Mouse (Mus musculus) frontal cortex, postnatal 25 days (tissue): ENCODE results near the gene Ercc6l2.
"Not testable (repeated sequence)": the region's sequence is repeated elsewhere in the genome, so short reads cannot be mapped to it uniquely, and the experiment has no call there.

Experiments used
- DNase-seq, 2 experiments: peaks; one replicate each; pipeline ENCODE4 v3.0.0; 2022; ENCODE audit warnings: low spot score in 2 of 2

The Ercc6l2 gene

GRCm38 (mm10) chr13:63879864-63880141, 64.8 kb downstream of the Ercc6l2 start:
- DNase-seq = no peak

DNA sequence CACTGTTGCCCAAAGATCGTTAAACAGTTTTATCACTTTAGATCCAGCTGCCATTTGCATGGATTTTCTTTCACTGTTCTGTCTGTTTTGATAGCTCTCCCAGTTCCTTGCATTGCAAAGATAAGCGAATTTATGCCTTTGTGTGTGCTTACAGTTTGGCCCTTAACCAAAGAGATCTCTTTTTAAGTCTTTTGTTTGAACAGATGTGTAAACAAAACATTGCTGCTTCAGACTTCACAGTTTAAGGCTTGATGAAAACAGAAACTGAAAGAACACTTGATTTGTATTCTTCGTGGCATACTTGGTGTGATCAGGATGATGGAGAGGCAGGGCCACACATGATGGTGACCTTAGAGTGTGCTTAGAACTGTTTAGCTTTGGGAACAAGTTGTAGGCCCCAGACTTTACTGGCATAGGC, 70.5 kb downstream of the Ercc6l2 start:
- DNase-seq = no peak

DNA sequence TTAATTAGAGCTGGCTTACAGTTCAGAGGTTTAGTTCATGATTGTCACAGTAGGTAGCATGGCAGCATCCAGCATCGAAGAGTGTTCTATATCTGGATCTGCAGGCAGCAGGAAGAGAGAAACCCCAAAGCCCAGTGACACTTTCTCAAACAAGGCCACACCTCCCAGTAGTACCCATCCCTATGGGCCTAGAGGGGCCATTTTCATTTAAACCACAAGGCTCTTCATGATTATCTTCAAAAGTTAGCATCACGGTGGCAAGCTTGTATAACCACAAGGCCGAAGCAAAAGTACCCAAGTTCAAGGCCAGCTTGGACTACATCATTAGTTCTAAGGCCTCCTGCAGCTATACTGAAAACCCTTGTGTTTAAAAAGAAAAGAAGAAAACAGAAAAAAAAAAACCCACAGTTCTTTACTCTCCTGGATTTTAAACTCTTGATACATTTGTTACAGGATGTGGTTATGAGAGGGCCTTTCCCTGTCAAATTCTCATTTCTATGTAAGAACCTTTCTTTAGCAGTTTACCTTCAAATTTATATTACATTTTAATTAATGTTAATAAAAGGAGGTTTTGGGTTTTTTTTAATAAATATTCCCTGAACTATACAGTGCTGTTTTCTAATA, 71.5 kb downstream of the Ercc6l2 start:
- no peak for DNase-seq

DNA sequence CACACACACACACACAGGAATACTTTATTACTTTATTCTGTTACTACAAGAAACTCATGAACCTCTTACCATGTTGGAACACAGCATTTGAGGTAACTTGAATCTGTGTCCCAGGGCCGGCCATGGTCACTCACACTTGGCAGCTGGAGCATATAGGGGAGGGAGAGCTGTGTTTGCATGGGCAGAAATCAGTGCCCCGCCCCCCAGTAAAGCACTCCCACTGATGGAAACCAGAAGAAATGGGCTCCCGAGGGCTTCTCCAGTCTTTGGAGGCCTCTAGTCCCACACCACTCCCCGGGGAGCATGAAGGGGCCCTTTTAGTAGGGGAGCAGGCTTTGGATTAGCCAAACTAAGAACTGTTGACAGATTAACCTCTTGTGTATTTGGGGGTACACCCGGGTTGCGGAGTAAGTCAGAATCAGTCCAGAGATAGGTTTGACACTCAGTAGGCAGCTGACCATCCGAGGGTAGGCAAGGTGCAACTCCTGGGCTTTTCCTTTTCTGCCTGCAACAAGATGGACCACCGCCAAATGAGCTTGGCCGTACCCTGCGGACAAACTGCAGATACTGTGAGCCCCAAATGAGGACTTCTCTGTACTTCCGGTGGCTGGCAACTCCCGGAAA, 85.8 kb downstream of the Ercc6l2 start:
- no peak for DNase-seq

DNA sequence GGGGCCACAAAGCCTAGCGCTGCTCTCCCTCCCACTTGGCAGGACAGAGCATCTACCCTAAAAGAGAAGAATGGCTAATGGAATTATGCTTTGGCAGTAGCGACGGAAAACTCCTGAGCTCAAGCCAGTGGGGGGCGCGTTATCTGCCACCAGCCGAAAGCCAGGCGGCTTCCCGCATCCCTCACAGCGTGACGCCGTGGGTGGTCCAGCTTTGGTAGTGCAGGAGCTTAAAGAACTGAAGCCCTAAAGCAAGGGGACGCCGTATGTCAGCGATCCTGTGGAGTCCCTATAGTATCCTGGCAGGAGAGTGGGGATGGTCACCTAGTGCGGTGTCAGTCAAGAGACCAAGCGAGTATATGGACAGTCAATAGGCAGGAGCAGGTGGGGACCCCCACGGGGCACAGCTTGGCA, 86.3 kb downstream of the Ercc6l2 start:
- peak; percentile 43 to 61 for DNase-seq

- no peak for DNase-seq
These were observed 86.9 kb downstream of the Ercc6l2 start for GRCm38 (mm10) chr13:63901714-63902597.

DNA sequence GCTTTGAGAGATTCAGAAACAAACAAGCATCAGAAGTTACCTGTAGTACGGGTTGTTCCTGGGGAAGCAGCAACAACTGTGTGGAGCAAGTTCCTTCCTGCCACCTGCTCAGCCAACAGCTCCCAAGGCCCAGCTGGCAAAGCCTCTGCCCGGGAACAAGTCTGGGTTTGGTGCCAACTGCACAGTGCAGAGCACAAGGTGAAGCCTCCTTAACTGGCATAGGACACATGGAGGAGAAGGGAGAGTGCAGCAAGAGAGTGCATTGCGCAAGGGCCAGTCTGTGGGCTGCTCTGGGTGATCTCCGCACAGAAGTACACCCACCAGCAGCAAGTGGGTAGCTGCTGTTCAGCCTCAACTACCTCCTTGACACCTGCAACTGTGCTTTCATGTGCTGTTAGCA, 91.5 kb downstream of the Ercc6l2 start:
- no peak for DNase-seq

DNA sequence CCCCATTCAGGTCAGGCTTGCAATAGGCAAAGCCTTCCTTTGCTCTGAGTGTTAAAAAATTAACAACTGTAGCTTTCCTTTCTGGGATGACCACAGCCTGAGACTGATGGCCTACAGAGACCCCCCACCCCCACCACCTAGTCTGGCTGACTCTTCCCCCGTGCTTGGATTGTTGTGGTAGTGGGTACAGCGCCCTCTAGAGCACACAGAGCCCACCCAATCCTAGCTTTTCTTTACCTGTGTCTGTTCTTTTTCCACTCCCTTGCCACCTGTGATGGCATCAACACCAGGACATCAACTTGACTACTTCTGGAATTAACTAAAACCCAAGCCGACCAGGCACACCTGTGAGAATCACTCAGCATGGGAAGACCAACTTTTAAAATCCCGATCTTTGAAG, 92.4 kb downstream of the Ercc6l2 start:
- no peak for DNase-seq

DNA sequence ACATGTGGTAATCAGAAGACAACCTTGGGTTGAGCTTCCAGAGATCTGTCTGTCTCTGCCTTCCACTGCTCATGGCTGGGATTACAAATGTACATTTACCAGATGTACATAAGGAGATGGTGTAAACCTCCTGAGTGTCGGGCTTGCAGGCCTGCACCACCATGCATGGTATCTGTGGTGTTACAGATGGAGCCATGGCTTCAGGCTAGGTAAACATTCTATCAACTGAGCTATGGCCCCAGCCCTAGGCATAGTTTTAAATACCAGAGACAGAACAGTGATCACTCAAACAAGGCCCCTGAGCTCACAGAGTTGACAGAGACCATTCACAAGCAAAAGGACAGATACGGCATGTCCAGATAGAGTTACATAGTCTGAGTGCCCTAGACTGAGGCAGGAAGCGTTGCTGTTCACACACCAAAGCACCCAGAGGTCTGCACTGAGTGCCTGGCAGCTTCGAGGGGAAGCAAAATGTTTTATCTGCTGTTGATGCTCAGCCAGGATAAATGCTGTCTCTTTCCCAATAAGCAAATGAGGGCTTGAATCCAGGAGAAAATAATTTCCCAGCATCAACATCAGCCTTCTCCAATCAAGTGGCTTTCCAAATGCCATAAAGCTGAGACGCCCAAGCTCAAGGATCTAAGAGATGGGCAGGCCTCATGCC, 95.2 kb downstream of the Ercc6l2 start:
- no peak for DNase-seq

GRCm38 (mm10) chr13:63911617-63912016, 96.6 kb downstream of the Ercc6l2 start:
- no peak for DNase-seq

- no peak for DNase-seq
These were observed 98.1 kb downstream of the Ercc6l2 start for GRCm38 (mm10) chr13:63913136-63913535.

DNA sequence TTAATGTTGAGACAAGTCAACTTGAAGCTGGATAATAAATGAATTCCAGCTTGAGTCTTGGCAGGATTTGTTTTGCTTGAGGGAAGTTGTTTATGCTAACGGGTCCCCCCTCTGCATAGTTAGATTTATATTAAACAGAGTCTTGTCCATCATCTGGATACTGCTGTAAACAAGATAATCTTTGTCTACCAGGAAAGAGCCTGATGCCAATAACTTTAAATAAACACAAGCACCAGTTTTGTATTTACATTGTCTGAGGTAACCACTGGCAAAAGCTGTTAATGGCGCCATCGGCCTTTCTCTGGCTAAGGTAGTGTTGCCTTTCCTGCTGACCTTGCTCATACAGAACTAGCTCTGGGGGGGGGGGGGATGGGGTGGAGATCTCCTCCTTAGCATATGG, 100.1 kb downstream of the Ercc6l2 start:
- no peak for DNase-seq

DNA sequence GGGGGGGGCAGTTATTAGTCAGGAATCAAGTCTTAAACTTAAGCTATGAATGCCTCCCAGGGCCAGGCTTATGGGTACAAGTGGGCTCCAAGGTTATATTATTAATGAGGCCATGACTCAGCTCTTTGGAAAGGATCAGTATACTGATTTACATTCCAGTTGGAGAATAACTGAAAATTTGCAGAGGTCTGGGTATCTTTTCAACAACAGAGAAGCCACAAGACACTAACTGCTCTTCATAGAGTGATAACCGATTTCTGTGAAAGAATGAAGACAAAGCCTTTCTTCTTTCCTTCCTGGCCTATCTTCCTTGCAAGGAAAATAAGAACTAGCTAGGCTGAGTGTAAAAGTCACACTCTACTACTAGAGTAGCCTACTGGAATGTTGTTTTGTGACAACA, 100.6 kb downstream of the Ercc6l2 start:
- DNase-seq = no peak

- no peak for DNase-seq
These were observed 101.5 kb downstream of the Ercc6l2 start for GRCm38 (mm10) chr13:63916568-63916967.

- peak in 1 of 2 experiments; percentile 20 for DNase-seq
These were observed 102.2 kb downstream of the Ercc6l2 start for GRCm38 (mm10) chr13:63917198-63917767.

- no peak for DNase-seq
These were observed 103.0 kb downstream of the Ercc6l2 start for GRCm38 (mm10) chr13:63917776-63918621.

DNA sequence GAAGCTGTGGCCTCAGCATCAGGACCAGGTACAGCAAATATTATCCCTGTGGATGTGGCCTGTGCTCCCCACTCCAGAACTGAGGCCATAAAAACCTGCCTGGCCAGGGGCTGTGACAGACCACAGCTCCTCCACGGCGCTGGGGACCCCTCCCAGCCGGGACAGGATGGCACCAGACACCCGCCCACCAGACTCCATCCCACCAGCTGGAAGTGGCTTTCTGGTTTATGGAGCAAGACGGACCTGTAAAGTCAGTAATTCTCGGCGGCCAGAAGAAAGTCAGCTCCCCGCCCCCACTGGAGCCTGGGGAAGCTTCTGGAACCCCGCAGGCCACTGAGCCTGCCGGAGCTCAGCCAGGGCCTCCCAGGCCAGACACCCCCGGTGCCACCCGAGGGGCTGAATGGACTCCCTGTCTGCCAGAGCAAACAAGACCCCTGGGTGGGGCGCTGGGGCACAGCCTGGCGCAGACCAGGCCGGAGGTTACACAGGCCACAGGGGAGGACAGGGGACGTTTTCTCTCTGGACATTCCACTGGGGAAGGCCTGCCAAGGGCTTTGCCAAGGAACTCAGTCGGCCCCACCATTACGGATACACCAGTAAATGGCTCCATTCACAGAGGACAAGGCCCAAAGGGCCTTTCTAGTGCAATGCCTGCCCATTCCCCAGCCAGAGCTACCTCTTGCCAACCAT, 103.8 kb downstream of the Ercc6l2 start:
- peak; percentile 17 to 33 for DNase-seq

DNA sequence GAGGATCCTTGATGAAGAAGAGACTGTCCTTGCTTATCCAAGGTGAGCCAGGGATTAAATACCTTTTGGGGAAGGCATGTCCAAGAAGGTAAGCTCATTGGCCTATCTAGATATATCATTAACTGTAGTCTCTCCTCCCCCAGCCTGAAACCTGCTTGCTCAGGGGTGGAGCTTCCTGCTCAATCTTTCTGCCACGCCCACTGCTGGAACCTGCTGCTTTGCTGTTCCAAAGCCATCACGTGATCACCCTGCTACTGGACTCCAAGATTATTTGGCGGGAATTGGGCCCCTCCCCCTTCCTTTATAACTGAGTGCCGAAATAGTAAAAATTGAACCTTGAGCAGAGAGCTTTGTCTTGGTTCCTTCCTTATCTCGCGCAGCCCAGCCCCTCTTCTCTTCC, 109.0 kb downstream of the Ercc6l2 start:
- not testable (repeated sequence) for DNase-seq

DNA sequence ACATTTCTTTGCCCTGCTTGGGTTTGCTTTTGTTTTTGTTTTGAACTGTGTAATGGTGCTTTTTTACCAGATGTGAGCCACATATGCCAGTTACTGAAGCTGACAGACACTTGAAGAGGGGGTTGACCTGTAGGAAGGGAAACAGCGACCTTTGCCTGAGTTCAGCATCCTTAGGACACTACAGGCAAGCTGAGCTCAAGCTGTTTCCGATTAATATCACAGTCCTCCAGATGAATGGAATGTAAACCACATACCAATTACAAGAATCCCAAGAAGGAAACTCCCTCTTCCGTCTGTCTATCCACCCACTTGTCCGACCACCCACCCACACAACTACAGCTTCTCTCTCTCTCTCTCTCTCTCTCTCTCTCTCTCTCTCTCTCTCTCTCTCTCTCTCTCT, 112.3 kb downstream of the Ercc6l2 start:
- no peak for DNase-seq

GRCm38 (mm10) chr13:63929351-63929750, 114.3 kb downstream of the Ercc6l2 start:
- peak in 1 of 2 experiments; percentile 6 for DNase-seq
